Mouse (Mus musculus) forebrain, embryonic 11.5 days (tissue): ENCODE measurements around the gene Egln3. TPM values are rescaled to one million over a fixed set of nuclear protein-coding genes. Genes with fewer than 3 reads are reported as not detected.
A peak's percentile ranks its signal among the peaks of the same experiment; 100 is the strongest.

Experiments
- ATAC-seq: fragments of 200-750 bp; cut with Nextera tagmentation; replicated peaks from 2 replicates; pipeline ENCODE4 v1.8.0; 2017; ENCODE audit warnings: moderate TSS enrichment; ENCODE audit not compliant: low FRiP score
- DNase-seq: peaks from one replicate; pipeline ENCODE4 v3.0.0-alpha.2; 2017; ENCODE audit warnings: low spot score
- H3K27ac ChIP-seq: fragments of 300-500 bp; sonication (generic); 2 replicates; pipeline ENCODE4 v1.5.1; 2014; ENCODE audit warnings: low read depth, low read length
- H3K27me3 ChIP-seq: fragments of 300-500 bp; sonication (generic); 2 replicates; pipeline ENCODE4 v1.6.1; 2014; ENCODE audit warnings: mild to moderate bottlenecking, low read length, mixed read lengths; ENCODE audit not compliant: control insufficient read depth, insufficient read depth
- H3K36me3 ChIP-seq: fragments of 300-500 bp; sonication (generic); 2 replicates; pipeline ENCODE4 v1.6.1; 2014; ENCODE audit warnings: mild to moderate bottlenecking, low read length, moderate library complexity, mixed read lengths; ENCODE audit not compliant: control insufficient read depth, insufficient read depth
- H3K4me1 ChIP-seq: fragments of 300-500 bp; sonication (generic); replicated peaks from 2 replicates; pipeline ENCODE4 v1.6.1; 2014; ENCODE audit warnings: low read length, mixed read lengths; ENCODE audit not compliant: control insufficient read depth, insufficient read depth
- H3K4me2 ChIP-seq: fragments of 300-500 bp; sonication (generic); 2 replicates; pipeline ENCODE4 v1.6.1; 2014; ENCODE audit warnings: low read depth, mild to moderate bottlenecking, low read length, moderate library complexity, mixed read lengths; ENCODE audit not compliant: severe bottlenecking
- H3K4me3 ChIP-seq: fragments of 300-500 bp; sonication (generic); 2 replicates; pipeline ENCODE4 v1.5.1; 2014; ENCODE audit warnings: low read depth, low read length
- H3K9ac ChIP-seq: fragments of 300-500 bp; sonication (generic); 2 replicates; pipeline ENCODE4 v1.6.1; 2014; ENCODE audit warnings: low read length
- H3K9me3 ChIP-seq: fragments of 300-500 bp; sonication (generic); 2 replicates; pipeline ENCODE4 v1.6.1; 2016; ENCODE audit warnings: low read length, mixed read lengths; ENCODE audit not compliant: control insufficient read depth
- WGBS: fragments of 180-500 bp; shearing (Covaris S2); extraction: QIAGEN DNeasy Blood & Tissue Kit; methylation state at CpG from one replicate; pipeline ENCODE4 v1.1.7; 2014; 5-methylcytosine and 5-hydroxymethylcytosine counted together
- polyA plus RNA-seq: library from polyadenylated mRNA; unstranded; fragments of >200 nt; fragmentation: Nextera tagmentation; extraction: Ambion mirVana; gene quantifications from 2 replicates; pipeline ENCODE4 v1.2.1, GENCODE M21; 2014

The Egln3 gene
- polyA plus RNA-seq, 1 experiment from 2014 or later = 4.1 TPM

- ATAC-seq (no peak), DNase-seq (no peak)
- Histone ChIP-seq H3K4me3 (peak overlapping the region; percentile 17; the same call in 1 of the 2 replicates), H3K9ac (no peak overlapping the region), H3K9me3 (no peaks in the 10 kb centered on the region), H3K4me1 (peaks cover 9% of the 10 kb centered on the region), H3K27ac (no peak overlapping the region), H3K36me3 (no peaks in the 10 kb centered on the region), H3K4me2 (peak overlapping the region; percentile 50), H3K27me3 (peaks cover 4% of the 10 kb centered on the region; the same call in 1 of the 2 replicates)
- WGBS = 18% methylated on average over 4 of the region's 4 CpGs
Observed at GRCm38 (mm10) chr12:54163166-54163565, 40.5 kb downstream of the Egln3 start.

GRCm38 (mm10) chr12:54162637-54163131 lies 41.0 kb downstream of the Egln3 start:
- no peaks in the 10 kb centered on the region for H3K9me3 ChIP-seq
- ATAC-seq (0 out of 2 replicates have a peak, but pooled peaks have one; percentile 36), DNase-seq (peak; percentile 73)
- H3K27me3 ChIP-seq = peaks cover 4% of the 10 kb centered on the region; the same call in 1 of the 2 replicates
- WGBS = under 1% methylated on average over 16 of the region's 16 CpGs
- H3K36me3 ChIP-seq = no peaks in the 10 kb centered on the region
- peaks cover 9% of the 10 kb centered on the region for H3K4me1 ChIP-seq
- no peak overlapping the region for H3K27ac ChIP-seq
- peak overlapping the region; percentile 39; the same call in 1 of the 2 replicates for H3K9ac ChIP-seq
- H3K4me3 ChIP-seq = peak overlapping the region; percentile 17
- H3K4me2 ChIP-seq = peak overlapping the region; percentile 50

GRCm38 (mm10) chr12:54161468-54162202 lies 42.0 kb downstream of the Egln3 start:
- peaks cover 9% of the 10 kb centered on the region for H3K4me1 ChIP-seq
- H3K4me3 ChIP-seq = no peak overlapping the region
- 14% methylated on average over 5 of the region's 5 CpGs for WGBS
- no peak overlapping the region for H3K9ac ChIP-seq
- H3K27ac ChIP-seq = no peak overlapping the region
- DNase-seq (no peak), ATAC-seq (peak; percentile 51)
- H3K36me3 ChIP-seq = no peaks in the 10 kb centered on the region
- peaks cover 4% of the 10 kb centered on the region; the same call in 1 of the 2 replicates for H3K27me3 ChIP-seq
- H3K4me2 ChIP-seq = no peak overlapping the region
- H3K9me3 ChIP-seq = no peaks in the 10 kb centered on the region

GRCm38 (mm10) chr12:54160279-54160678 lies 43.4 kb downstream of the Egln3 start:
- Histone ChIP-seq H3K36me3 (no peaks in the 10 kb centered on the region), H3K27me3 (peaks cover 4% of the 10 kb centered on the region; the same call in 1 of the 2 replicates), H3K27ac (no peak overlapping the region), H3K4me1 (peaks cover 9% of the 10 kb centered on the region), H3K4me2 (no peak overlapping the region), H3K9ac (no peak overlapping the region), H3K9me3 (no peaks in the 10 kb centered on the region), H3K4me3 (no peak overlapping the region)
- 85% methylated on average over 2 of the region's 2 CpGs for WGBS
- ATAC-seq (no peak), DNase-seq (no peak)

- Histone ChIP-seq H3K4me3 (no peak overlapping the region), H3K36me3 (no peaks in the 10 kb centered on the region), H3K4me1 (no peaks in the 10 kb centered on the region), H3K4me2 (no peak overlapping the region), H3K27me3 (no peaks in the 10 kb centered on the region), H3K27ac (no peak overlapping the region), H3K9me3 (no peaks in the 10 kb centered on the region), H3K9ac (no peak overlapping the region)
- DNase-seq (no peak), ATAC-seq (no peak)
- WGBS = 76% methylated on average over 1 of the region's 1 CpGs
Observed at GRCm38 (mm10) chr12:54154771-54155170, 48.9 kb downstream of the Egln3 start.

GRCm38 (mm10) chr12:54146943-54147556 lies 56.6 kb downstream of the Egln3 start:
- Histone ChIP-seq H3K4me2 (0 out of 2 replicates have a peak overlapping the region, but pooled peaks have one; percentile 11), H3K4me3 (no peak overlapping the region), H3K27me3 (no peaks in the 10 kb centered on the region), H3K27ac (no peak overlapping the region), H3K36me3 (no peaks in the 10 kb centered on the region), H3K9ac (peak overlapping the region; percentile 32; the same call in 1 of the 2 replicates), H3K4me1 (peaks cover 3% of the 10 kb centered on the region; the same call in 1 of the 2 replicates), H3K9me3 (no peaks in the 10 kb centered on the region)
- DNase-seq = peak; percentile 63
- 21% methylated on average over 12 of the region's 12 CpGs for WGBS
- ATAC-seq = no peak
